Mouse (Mus musculus) B cell, adult (primary cell): ENCODE measurements around the gene Plpp4. TPM values are rescaled to one million over a fixed set of nuclear protein-coding genes. Genes with fewer than 3 reads are reported as not detected.

Experiments used
- total RNA-seq: library from RNA; stranded (reverse); gene quantifications from 4 replicates; pipeline ENCODE4 v1.2.4, GENCODE M21; 2023; ENCODE audit not compliant: inconsistent age

The Plpp4 gene
- not detected in 4 replicates for total RNA-seq

GRCm38 (mm10) chr7:129256621-129257373 lies at the start of gene Plpp4:
Plpp4 (plus strand) TSS chr7:129257031.

